Mouse (Mus musculus): ENCODE measurements around the gene Gm48551.
A peak's percentile ranks its signal among the peaks of the same experiment; 100 is the strongest.

Gm48551 gene

GRCm38 (mm10) chr10:81429605-81430061, 45.4 kb downstream of the Gm48551 start:
- no peak for DNase-seq (ENCODE audit: low read depth, low spot score)

GRCm38 (mm10) chr10:81430141-81430830, 46.0 kb downstream of the Gm48551 start:
- DNase-seq (ENCODE audit: low read depth, low spot score), result no peak

GRCm38 (mm10) chr10:81430831-81431525, 46.7 kb downstream of the Gm48551 start:
- no peak for DNase-seq (ENCODE audit: low read depth, low spot score)

GRCm38 (mm10) chr10:81431526-81432168, 47.4 kb downstream of the Gm48551 start:
- DNase-seq (ENCODE audit: low read depth, low spot score), result no peak

GRCm38 (mm10) chr10:81432169-81432867, 48.1 kb downstream of the Gm48551 start:
- DNase-seq (ENCODE audit: low read depth, low spot score), result no peak

- peak; percentile 79 for DNase-seq (ENCODE audit: low read depth, low spot score)
These were observed 48.6 kb downstream of the Gm48551 start for GRCm38 (mm10) chr10:81432868-81433262.

- DNase-seq (ENCODE audit: low read depth, low spot score), result no peak
These were observed 49.4 kb downstream of the Gm48551 start for GRCm38 (mm10) chr10:81433541-81434289.

- no peak for DNase-seq (ENCODE audit: low read depth, low spot score)
These were observed 50.3 kb downstream of the Gm48551 start for GRCm38 (mm10) chr10:81434361-81435263.

GRCm38 (mm10) chr10:81435436-81435835, 51.2 kb downstream of the Gm48551 start:
- DNase-seq (ENCODE audit: low read depth, low spot score), result no peak

- no peak for DNase-seq (ENCODE audit: low read depth, low spot score)
These were observed 56.8 kb downstream of the Gm48551 start for GRCm38 (mm10) chr10:81441019-81441418.
